Mouse (Mus musculus) lung, postnatal 0 days (tissue): ENCODE measurements around the gene Krt79. TPM values are rescaled to one million over a fixed set of nuclear protein-coding genes. Genes with fewer than 3 reads are reported as not detected.

Source experiments
- ATAC-seq: fragments of 200-750 bp; cut with Nextera tagmentation; 2 replicates; pipeline ENCODE4 v1.8.0; 2017; ENCODE audit warnings: moderate library complexity
- DNase-seq: peaks from one replicate; pipeline ENCODE4 v3.0.0-alpha.2; 2016; ENCODE audit warnings: low spot score
- H3K27ac ChIP-seq: fragments of 300-500 bp; sonication (generic); 2 replicates; pipeline ENCODE4 v1.5.1; 2014; ENCODE audit warnings: antibody characterized with exemption, mild to moderate bottlenecking, low read length, mixed read lengths
- H3K27me3 ChIP-seq: fragments of 300-500 bp; sonication (generic); replicated peaks from 2 replicates; pipeline ENCODE4 v1.6.1; 2014; ENCODE audit warnings: low read length, mixed read lengths; ENCODE audit not compliant: insufficient read depth
- H3K36me3 ChIP-seq: fragments of 300-500 bp; sonication (generic); 2 replicates; pipeline ENCODE4 v1.6.1; 2014; ENCODE audit warnings: low read length, mixed read lengths; ENCODE audit not compliant: insufficient read depth
- H3K4me1 ChIP-seq: fragments of 300-500 bp; sonication (generic); 2 replicates; pipeline ENCODE4 v1.6.1; 2014; ENCODE audit warnings: antibody characterized with exemption, low read depth, low read length, mixed read lengths; ENCODE audit not compliant: insufficient read depth
- H3K4me2 ChIP-seq: fragments of 300-500 bp; sonication (generic); replicated peaks from 2 replicates; pipeline ENCODE4 v1.6.1; 2014; ENCODE audit warnings: low read depth, mild to moderate bottlenecking, low read length, moderate library complexity, mixed read lengths
- H3K4me3 ChIP-seq: fragments of 300-500 bp; sonication (generic); 2 replicates; pipeline ENCODE4 v1.5.1; 2014; ENCODE audit warnings: low read depth, low read length
- H3K9ac ChIP-seq: fragments of 300-500 bp; sonication (generic); replicated peaks from 2 replicates; pipeline ENCODE4 v1.6.1; 2014; ENCODE audit warnings: low read depth, mild to moderate bottlenecking
- H3K9me3 ChIP-seq: fragments of 300-500 bp; sonication (generic); 2 replicates; pipeline ENCODE4 v1.6.1; 2016; ENCODE audit warnings: low read length, mixed read lengths
- CTCF ChIP-seq: IDR thresholded peaks from 2 replicates; pipeline ENCODE4 v1.5.1; 2016; ENCODE audit warnings: antibody characterized with exemption, mild to moderate bottlenecking
- EP300 ChIP-seq: IDR thresholded peaks from 2 replicates; pipeline ENCODE4 v1.6.1; 2016; ENCODE audit warnings: antibody characterized with exemption, mild to moderate bottlenecking, control low read depth
- WGBS: fragments of 180-500 bp; shearing (Covaris S2); extraction: QIAGEN DNeasy Blood & Tissue Kit; methylation state at CpG from one replicate; pipeline ENCODE4 v1.1.7; 2014; 5-methylcytosine and 5-hydroxymethylcytosine counted together
- microRNA-seq: library from miRNA; unstranded; fragments of <30 nt; microRNA quantifications from one replicate; pipeline ENCODE4, GENCODE M21; 2016
- polyA plus RNA-seq: library from polyadenylated mRNA; unstranded; fragments of >200 nt; fragmentation: Nextera tagmentation; extraction: Ambion mirVana; gene quantifications from 2 replicates; pipeline ENCODE4 v1.2.1, GENCODE M21; 2015

Gene Krt79
- polyA plus RNA-seq, 1 experiment from 2014 or later = 1.4 TPM

- H3K36me3 ChIP-seq = no peaks in the 10 kb centered on the region
- H3K9ac ChIP-seq = no peak overlapping the region
- TF ChIP-seq EP300 = no peak
- H3K4me3 ChIP-seq = no peak overlapping the region
- no peak for ATAC-seq
- no peak for DNase-seq
- WGBS = 88% methylated on average over 4 of the region's 4 CpGs
- H3K27me3 ChIP-seq = no peaks in the 10 kb centered on the region
- no peak overlapping the region for H3K4me2 ChIP-seq
- no peaks in the 10 kb centered on the region for H3K4me1 ChIP-seq
- no peak overlapping the region for H3K27ac ChIP-seq
- no peaks in the 10 kb centered on the region for H3K9me3 ChIP-seq
Observed at GRCm38 (mm10) chr15:101895216-101895615, 44.9 kb downstream of the Krt79 start.

- no peak for ATAC-seq
- no peak within 1 kb of the TSS for H3K27ac ChIP-seq
- H3K4me2 ChIP-seq = no peak within 1 kb of the TSS
- H3K4me3 ChIP-seq = no peak within 1 kb of the TSS
- TF ChIP-seq CTCF (no peak), EP300 (no peak)
- H3K9me3 ChIP-seq = no peaks in the 10 kb centered on the region
- no peaks in the 10 kb centered on the region for H3K27me3 ChIP-seq
- H3K36me3 ChIP-seq = no peaks in the 10 kb centered on the region
- no peaks in the 10 kb centered on the region for H3K4me1 ChIP-seq
- H3K9ac ChIP-seq = no peak within 1 kb of the TSS
- WGBS = 54% methylated on average over 4 of the region's 4 CpGs
- DNase-seq = no peak
Observed at GRCm38 (mm10) chr15:101892820-101893219, 47.3 kb downstream of the Krt79 start, which contains the start of gene Krt76. Gene Krt76, minus strand, starts transcription at chr15:101892920.

GRCm38 (mm10) chr15:101879776-101880175, 60.3 kb downstream of the Krt79 start:
- Histone ChIP-seq H3K27me3 (no peaks in the 10 kb centered on the region), H3K4me2 (no peak overlapping the region), H3K9ac (no peak overlapping the region), H3K9me3 (no peaks in the 10 kb centered on the region), H3K4me1 (no peaks in the 10 kb centered on the region), H3K36me3 (no peaks in the 10 kb centered on the region), H3K4me3 (no peak overlapping the region), H3K27ac (no peak overlapping the region)
- DNase-seq = no peak
- WGBS = 30% methylated on average over 11 of the region's 11 CpGs
- ATAC-seq = no peak
- TF ChIP-seq EP300 (no peak), CTCF (no peak)

Small RNAs within 50 kb of the gene (microRNA-seq; reads per million reads assigned to microRNA genes)
- gene Gm44356 = not detected

Other genes with a start within 250 kb of the Krt79 start
- gene Krt6a, start 246.0 kb downstream of the Krt79 start, polyA plus RNA-seq = 0.06 and 0.18 TPM in 2 replicates
- 0.12 TPM in 1 of 2 replicates, not detected in the other for gene Krt5, start 227.4 kb downstream of the Krt79 start, polyA plus RNA-seq
- gene Krt71, start 197.2 kb downstream of the Krt79 start, polyA plus RNA-seq = not detected in 2 replicates
- gene Krt72, start 153.9 kb downstream of the Krt79 start, polyA plus RNA-seq = not detected in 2 replicates
- not detected in 2 replicates for gene Krt73, start 138.0 kb downstream of the Krt79 start, polyA plus RNA-seq
- not detected in 2 replicates for gene Krt2, start 122.2 kb downstream of the Krt79 start, polyA plus RNA-seq
- 0.42 and 0.82 TPM in 2 replicates for gene Krt1, start 89.5 kb downstream of the Krt79 start, polyA plus RNA-seq
- gene Krt77, start 70.6 kb downstream of the Krt79 start, polyA plus RNA-seq = not detected in 2 replicates
- gene Krt76, start 47.4 kb downstream of the Krt79 start, polyA plus RNA-seq = not detected in 2 replicates
- gene Krt4, start 15.6 kb downstream of the Krt79 start, polyA plus RNA-seq = 2.5 and 2.9 TPM in 2 replicates
- 0.08 and 0.20 TPM in 2 replicates for gene Krt78, start 14.0 kb upstream of the Krt79 start, polyA plus RNA-seq
- 353 and 389 TPM in 2 replicates for gene Krt8, start 64.2 kb upstream of the Krt79 start, polyA plus RNA-seq
- gene Krt18, start 87.9 kb upstream of the Krt79 start, polyA plus RNA-seq = 235 and 248 TPM in 2 replicates
- gene Eif4b, start 133.4 kb upstream of the Krt79 start, polyA plus RNA-seq = 54.0 and 61.8 TPM in 2 replicates
- gene Tns2, start 160.1 kb upstream of the Krt79 start, polyA plus RNA-seq = 48.7 and 51.6 TPM in 2 replicates
- gene Spryd3, start 195.9 kb upstream of the Krt79 start, polyA plus RNA-seq = 20.4 and 22.2 TPM in 2 replicates
- 109 and 123 TPM in 2 replicates for gene Igfbp6, start 204.0 kb upstream of the Krt79 start, polyA plus RNA-seq
- 0.08 and 0.16 TPM in 2 replicates for gene Soat2, start 210.2 kb upstream of the Krt79 start, polyA plus RNA-seq